Mouse (Mus musculus) lung, embryonic 14.5 days (tissue): ENCODE data around the gene Slc44a5. TPM values are rescaled to one million over a fixed set of nuclear protein-coding genes. Genes with fewer than 3 reads are reported as not detected.
A peak's percentile ranks its signal among the peaks of the same experiment; 100 is the strongest.
"Not testable (repeated sequence)": the region's sequence is repeated elsewhere in the genome, so short reads cannot be mapped to it uniquely, and the experiment has no call there.

Experiments
- ATAC-seq: fragments of 200-750 bp; cut with Nextera tagmentation; 2 replicates; pipeline ENCODE4 v1.8.0; 2017; ENCODE audit warnings: mild to moderate bottlenecking, moderate TSS enrichment, moderate library complexity; ENCODE audit not compliant: insufficient read depth
- DNase-seq: peaks from one replicate; pipeline ENCODE4 v3.0.0-alpha.2; 2015
- H3K27ac ChIP-seq: fragments of 300-500 bp; sonication (generic); 2 replicates; pipeline ENCODE4 v1.5.1; 2014; ENCODE audit warnings: low read depth, mild to moderate bottlenecking, moderate library complexity
- H3K27me3 ChIP-seq: fragments of 300-500 bp; sonication (generic); 2 replicates; pipeline ENCODE4 v1.6.1; 2014; ENCODE audit warnings: low read length, control low read depth; ENCODE audit not compliant: insufficient read depth
- H3K36me3 ChIP-seq: fragments of 300-500 bp; sonication (generic); 2 replicates; pipeline ENCODE4 v1.6.1; 2014; ENCODE audit warnings: control low read depth; ENCODE audit not compliant: insufficient read depth
- H3K4me1 ChIP-seq: fragments of 300-500 bp; sonication (generic); 2 replicates; pipeline ENCODE4 v1.6.1; 2014; ENCODE audit warnings: antibody characterized with exemption, control low read depth; ENCODE audit not compliant: insufficient read depth
- H3K4me2 ChIP-seq: fragments of 300-500 bp; sonication (generic); 2 replicates; pipeline ENCODE4 v1.6.1; 2014; ENCODE audit warnings: mild to moderate bottlenecking
- H3K4me3 ChIP-seq: fragments of 300-500 bp; sonication (generic); 2 replicates; pipeline ENCODE4 v1.5.1; 2014; ENCODE audit warnings: low read depth, low read length
- H3K9ac ChIP-seq: fragments of 300-500 bp; sonication (generic); 2 replicates; pipeline ENCODE4 v1.6.1; 2014
- H3K9me3 ChIP-seq: fragments of 300-500 bp; sonication (generic); 2 replicates; pipeline ENCODE4 v1.6.1; 2016; ENCODE audit warnings: low read depth, low read length, control low read depth
- CTCF ChIP-seq: IDR thresholded peaks from 2 replicates; pipeline ENCODE4 v1.5.1; 2016; ENCODE audit warnings: antibody characterized with exemption, low read depth
- WGBS: fragments of 180-500 bp; shearing (Covaris S2); extraction: QIAGEN DNeasy Blood & Tissue Kit; methylation state at CpG from one replicate; pipeline ENCODE4 v1.1.7; 2014; 5-methylcytosine and 5-hydroxymethylcytosine counted together
- polyA plus RNA-seq: library from polyadenylated mRNA; unstranded; fragments of >200 nt; fragmentation: Nextera tagmentation; extraction: Ambion mirVana; gene quantifications from 2 replicates; pipeline ENCODE4 v1.2.1, GENCODE M21; 2014

Gene Slc44a5
- polyA plus RNA-seq, 1 experiment from 2014 or later: 0.29 TPM

GRCm38 (mm10) chr3:154001348-154001747 is 28.1 kb downstream of the Slc44a5 start:
- no peaks in the 10 kb centered on the region for H3K36me3 ChIP-seq
- H3K9me3 ChIP-seq: no peaks in the 10 kb centered on the region
- H3K4me3 ChIP-seq: no peak overlapping the region
- 79% methylated on average over 5 of the region's 5 CpGs for WGBS
- no peak for DNase-seq
- H3K4me2 ChIP-seq: no peak overlapping the region
- no peaks in the 10 kb centered on the region for H3K27me3 ChIP-seq
- TF ChIP-seq CTCF: no peak
- no peaks in the 10 kb centered on the region for H3K4me1 ChIP-seq
- no peak overlapping the region for H3K9ac ChIP-seq
- H3K27ac ChIP-seq: no peak overlapping the region
- ATAC-seq: no peak

GRCm38 (mm10) chr3:154046876-154047275 is 73.6 kb downstream of the Slc44a5 start:
- WGBS: 81% methylated on average over 4 of the region's 4 CpGs
- Histone ChIP-seq H3K4me3 (no peak overlapping the region), H3K4me2 (no peak overlapping the region), H3K27me3 (no peaks in the 10 kb centered on the region), H3K27ac (no peak overlapping the region), H3K9me3 (no peaks in the 10 kb centered on the region), H3K36me3 (no peaks in the 10 kb centered on the region), H3K9ac (no peak overlapping the region), H3K4me1 (no peaks in the 10 kb centered on the region)
- no peak for TF ChIP-seq CTCF
- DNase-seq (no peak), ATAC-seq (no peak)

GRCm38 (mm10) chr3:154053331-154053730 is 80.1 kb downstream of the Slc44a5 start:
- Histone ChIP-seq H3K4me2 (no peak overlapping the region), H3K36me3 (no peaks in the 10 kb centered on the region)

GRCm38 (mm10) chr3:154057464-154057863 is 84.2 kb downstream of the Slc44a5 start:
- Histone ChIP-seq H3K27ac (no peak overlapping the region), H3K27me3 (no peaks in the 10 kb centered on the region), H3K9ac (no peak overlapping the region), H3K4me2 (no peak overlapping the region), H3K4me3 (no peak overlapping the region), H3K9me3 (no peaks in the 10 kb centered on the region), H3K4me1 (no peaks in the 10 kb centered on the region), H3K36me3 (no peaks in the 10 kb centered on the region)
- WGBS: 52% methylated on average over 2 of the region's 2 CpGs
- no peak for TF ChIP-seq CTCF
- ATAC-seq (no peak; the same call in 1 of the 2 replicates), DNase-seq (no peak)

More at GRCm38 (mm10) chr3:154053331-154053730, 80.1 kb downstream of the Slc44a5 start:
- no peak for TF ChIP-seq CTCF
- H3K27me3 ChIP-seq: no peaks in the 10 kb centered on the region
- no peak for ATAC-seq
- H3K9me3 ChIP-seq: no peaks in the 10 kb centered on the region
- H3K4me3 ChIP-seq: no peak overlapping the region
- H3K4me1 ChIP-seq: no peaks in the 10 kb centered on the region
- H3K27ac ChIP-seq: no peak overlapping the region
- DNase-seq: no peak
- WGBS: 70% methylated on average over 7 of the region's 7 CpGs
- H3K9ac ChIP-seq: no peak overlapping the region

- WGBS: 64% methylated on average over 5 of the region's 5 CpGs
- TF ChIP-seq CTCF: no peak
- Histone ChIP-seq H3K4me2 (no peak overlapping the region), H3K27ac (no peak overlapping the region), H3K36me3 (no peaks in the 10 kb centered on the region), H3K9ac (no peak overlapping the region), H3K9me3 (no peaks in the 10 kb centered on the region), H3K27me3 (no peaks in the 10 kb centered on the region), H3K4me3 (no peak overlapping the region), H3K4me1 (no peaks in the 10 kb centered on the region)
- ATAC-seq: no peak
- no peak for DNase-seq
Observed at GRCm38 (mm10) chr3:154058200-154058599, 85.0 kb downstream of the Slc44a5 start.

- H3K27me3 ChIP-seq, ATAC-seq, H3K9ac ChIP-seq, DNase-seq, H3K4me2 ChIP-seq, H3K36me3 ChIP-seq, H3K27ac ChIP-seq, H3K4me1 ChIP-seq, H3K9me3 ChIP-seq, H3K4me3 ChIP-seq: not testable (repeated sequence)
Observed at GRCm38 (mm10) chr3:154071989-154072388, 98.8 kb downstream of the Slc44a5 start.

GRCm38 (mm10) chr3:154075749-154076148 is 102.5 kb downstream of the Slc44a5 start:
- H3K27me3 ChIP-seq: no peaks in the 10 kb centered on the region
- no peak overlapping the region for H3K27ac ChIP-seq
- no peak for TF ChIP-seq CTCF
- H3K4me1 ChIP-seq: no peaks in the 10 kb centered on the region
- DNase-seq (no peak), ATAC-seq (no peak)
- no peak overlapping the region for H3K4me2 ChIP-seq
- H3K36me3 ChIP-seq: no peaks in the 10 kb centered on the region
- no peak overlapping the region for H3K4me3 ChIP-seq
- H3K9ac ChIP-seq: no peak overlapping the region
- no peaks in the 10 kb centered on the region for H3K9me3 ChIP-seq
- WGBS: 43% methylated on average over 10 of the region's 10 CpGs

GRCm38 (mm10) chr3:154081687-154082086 is 108.5 kb downstream of the Slc44a5 start:
- no peaks in the 10 kb centered on the region for H3K27me3 ChIP-seq
- H3K4me2 ChIP-seq: no peak overlapping the region
- H3K36me3 ChIP-seq: no peaks in the 10 kb centered on the region
- ATAC-seq (no peak), DNase-seq (peak; percentile 37)
- WGBS: 68% methylated on average over 12 of the region's 12 CpGs
- no peak overlapping the region for H3K9ac ChIP-seq
- H3K4me3 ChIP-seq: no peak overlapping the region
- H3K4me1 ChIP-seq: no peaks in the 10 kb centered on the region
- no peaks in the 10 kb centered on the region for H3K9me3 ChIP-seq
- no peak for TF ChIP-seq CTCF
- no peak overlapping the region for H3K27ac ChIP-seq
